Mouse (Mus musculus) C2C12 (cell line): Measurements from ENCODE around the gene Spata22. TPM values are rescaled to one million over a fixed set of nuclear protein-coding genes. Genes with fewer than 3 reads are reported as not detected.
A peak's percentile ranks its signal among the peaks of the same experiment; 100 is the strongest.

Source experiments
- H3K27me3 ChIP-seq: one replicate; pipeline ENCODE4 v1.6.1; 2011; ENCODE audit not compliant: control insufficient read depth, insufficient read depth, insufficient read length
- H3K36me3 ChIP-seq: one replicate; pipeline ENCODE4 v1.6.1; 2011; ENCODE audit not compliant: control insufficient read depth, insufficient read depth
- H3K4me3 ChIP-seq: one replicate; pipeline ENCODE4 v1.5.1; 2011; ENCODE audit warnings: mild to moderate bottlenecking, control low read depth; ENCODE audit not compliant: poor library complexity, insufficient read depth, severe bottlenecking
- H3K79me2 ChIP-seq: one replicate; pipeline ENCODE4 v1.6.1; 2011; ENCODE audit not compliant: control insufficient read depth, insufficient read depth
- H3K79me3 ChIP-seq: one replicate; pipeline ENCODE4 v1.6.1; 2011; ENCODE audit warnings: low read depth, control low read depth
- H3ac ChIP-seq: one replicate; pipeline ENCODE3; 2011; ENCODE audit warnings: low read depth; ENCODE audit not compliant: control insufficient read depth, insufficient read length
- CEBPB ChIP-seq: IDR thresholded peaks from one replicate; pipeline ENCODE4 v1.6.1; 2011; ENCODE audit warnings: low read depth, mild to moderate bottlenecking, control low read depth, moderate library complexity
- CTCF ChIP-seq: IDR thresholded peaks from one replicate; pipeline ENCODE4 v1.5.1; 2011; ENCODE audit not compliant: control insufficient read depth, insufficient read depth, insufficient read length
- FOSL1 ChIP-seq: IDR thresholded peaks from one replicate; pipeline ENCODE4 v1.8.0; 2011; ENCODE audit warnings: mild to moderate bottlenecking, low read length; ENCODE audit not compliant: poor library complexity, insufficient read depth, severe bottlenecking
- MAX ChIP-seq: IDR thresholded peaks from one replicate; pipeline ENCODE4 v1.6.1; 2011; ENCODE audit warnings: mild to moderate bottlenecking, control low read depth
- MYOD1 ChIP-seq: IDR thresholded peaks from one replicate; pipeline ENCODE4 v1.6.1; 2011; ENCODE audit warnings: low read depth; ENCODE audit not compliant: control insufficient read depth, insufficient read length
- MYOG ChIP-seq: IDR thresholded peaks from one replicate; pipeline ENCODE4 v1.6.1; 2011; ENCODE audit not compliant: control insufficient read depth, insufficient read length; ENCODE audit errors: extremely low read depth
- USF1 ChIP-seq: IDR thresholded peaks from one replicate; pipeline ENCODE4 v1.6.1; 2011; ENCODE audit warnings: low read depth, mild to moderate bottlenecking, control low read depth, moderate library complexity
- long read RNA-seq, 2 experiments: library from polyadenylated mRNA; unstranded; transcript quantifications; one replicate each; pipeline ENCODE4 v2.0.0; 2019 to 2020
- polyA plus RNA-seq: library from polyadenylated mRNA; unstranded; fragments of >200 nt; fragmentation: generic; extraction: Trizol; gene quantifications from one replicate; pipeline ENCODE4 v1.2.1, GENCODE M21; 2012; ENCODE audit warnings: missing spikeins

Spata22 gene
- polyA plus RNA-seq, result not detected
- long read RNA-seq, experiment 1, result 0 reads
- long read RNA-seq, experiment 2, result 0 reads

DNA sequence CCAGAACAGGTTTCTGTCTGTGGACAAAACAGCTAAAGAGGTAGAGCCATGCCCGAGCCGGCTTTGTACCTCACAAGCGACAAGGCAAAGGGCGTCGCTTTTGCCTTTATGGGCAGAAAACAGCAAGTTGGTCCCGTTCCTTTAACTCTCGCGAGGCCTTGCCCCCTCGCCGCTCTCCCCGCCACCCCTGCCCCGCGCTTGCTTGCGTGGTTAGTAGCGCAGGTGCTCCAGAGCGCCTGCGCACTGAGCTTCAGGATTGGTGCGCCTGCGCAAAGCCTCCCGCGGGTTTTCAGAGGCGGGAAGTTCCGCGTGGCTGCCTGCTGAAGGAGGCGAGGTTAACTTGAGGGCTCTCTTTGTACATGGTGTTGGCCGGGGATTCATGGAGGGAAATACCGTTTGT is at the start of gene Spata22, which contains the start of the genes Aspa and Gm49340:
Gene Spata22, plus strand, starts transcription at position 300 of the 400 bp plus-strand sequence.
Gene Aspa, minus strand, starts transcription at position 155 of the 400 bp plus-strand sequence.
Gene Gm49340, plus strand, starts transcription at position 300 of the 400 bp plus-strand sequence.
- no peaks in the 10 kb centered on the region for H3K79me2 ChIP-seq
- no peak within 1 kb of the TSS for H3ac ChIP-seq
- H3K27me3 ChIP-seq, result no peaks in the 10 kb centered on the region
- H3K36me3 ChIP-seq, result no peaks in the 10 kb centered on the region
- H3K79me3 ChIP-seq, result no peaks in the 10 kb centered on the region
- H3K4me3 ChIP-seq, result no peak within 1 kb of the TSS
- TF ChIP-seq CTCF, result no peak
- no peak for TF ChIP-seq MAX
- no peak for TF ChIP-seq FOSL1
- TF ChIP-seq USF1, result no peak
- TF ChIP-seq MYOD1, result no peak
- no peak for TF ChIP-seq MYOG
- TF ChIP-seq CEBPB, result no peak

DNA sequence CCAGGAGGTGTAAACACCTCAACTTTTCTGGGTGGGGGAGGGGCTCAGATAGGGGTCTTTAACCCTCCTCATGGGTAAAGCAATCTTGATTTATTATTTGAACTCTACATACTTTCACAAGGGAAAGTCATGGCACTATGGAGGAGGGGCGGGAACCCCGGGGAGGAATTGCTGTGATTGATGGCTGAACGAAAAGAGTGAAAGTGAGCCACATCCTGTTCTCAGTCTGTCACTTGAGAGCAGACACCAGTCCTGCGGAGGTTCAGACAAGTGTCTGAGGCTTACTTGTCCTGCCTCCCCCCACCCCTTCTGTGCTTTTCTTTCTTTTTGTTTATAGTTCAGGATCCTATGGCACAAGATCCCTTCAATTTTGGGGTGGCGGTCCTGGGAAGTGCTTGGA is 48.8 kb upstream of the Spata22 start:
- no peak overlapping the region for H3ac ChIP-seq
- no peak for TF ChIP-seq MYOG
- TF ChIP-seq MYOD1, result no peak
- TF ChIP-seq MAX, result no peak
- no peak for TF ChIP-seq CTCF
- TF ChIP-seq FOSL1, result no peak
- TF ChIP-seq USF1, result no peak
- no peak for TF ChIP-seq CEBPB
- no peaks in the 10 kb centered on the region for H3K79me2 ChIP-seq
- no peaks in the 10 kb centered on the region for H3K36me3 ChIP-seq
- no peaks in the 10 kb centered on the region for H3K27me3 ChIP-seq
- H3K79me3 ChIP-seq, result no peaks in the 10 kb centered on the region
- no peak overlapping the region for H3K4me3 ChIP-seq

DNA sequence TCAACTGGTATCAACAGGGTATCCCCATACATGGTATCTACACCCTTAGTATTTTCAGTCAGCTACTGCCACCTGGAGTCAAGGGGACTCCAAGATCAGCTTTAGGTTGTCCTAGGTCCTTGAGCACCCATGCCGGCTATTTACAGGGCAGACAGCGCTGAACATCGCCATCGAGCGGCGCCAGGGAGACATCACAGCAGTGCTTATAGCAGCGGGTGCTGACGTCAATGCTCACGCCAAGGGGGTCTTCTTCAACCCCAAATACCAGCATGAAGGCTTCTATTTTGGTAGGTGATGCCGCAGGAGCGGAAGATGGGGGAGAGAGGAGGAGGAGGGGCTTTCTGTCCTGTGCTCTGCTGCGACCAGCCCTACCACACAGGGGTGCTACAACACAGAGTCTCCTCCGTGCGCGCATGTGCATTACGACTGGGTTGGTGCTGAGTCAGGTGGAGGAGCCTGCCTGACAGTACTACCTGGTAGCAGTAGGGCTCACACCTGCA is 48.0 kb upstream of the Spata22 start:
- H3K4me3 ChIP-seq, result no peak overlapping the region
- no peaks in the 10 kb centered on the region for H3K79me2 ChIP-seq
- H3K27me3 ChIP-seq, result no peaks in the 10 kb centered on the region
- no peak overlapping the region for H3ac ChIP-seq
- H3K36me3 ChIP-seq, result no peaks in the 10 kb centered on the region
- TF ChIP-seq CTCF (no peak), CEBPB (no peak), FOSL1 (no peak), MYOG (no peak), USF1 (no peak), MYOD1 (no peak), MAX (no peak)
- no peaks in the 10 kb centered on the region for H3K79me3 ChIP-seq

DNA sequence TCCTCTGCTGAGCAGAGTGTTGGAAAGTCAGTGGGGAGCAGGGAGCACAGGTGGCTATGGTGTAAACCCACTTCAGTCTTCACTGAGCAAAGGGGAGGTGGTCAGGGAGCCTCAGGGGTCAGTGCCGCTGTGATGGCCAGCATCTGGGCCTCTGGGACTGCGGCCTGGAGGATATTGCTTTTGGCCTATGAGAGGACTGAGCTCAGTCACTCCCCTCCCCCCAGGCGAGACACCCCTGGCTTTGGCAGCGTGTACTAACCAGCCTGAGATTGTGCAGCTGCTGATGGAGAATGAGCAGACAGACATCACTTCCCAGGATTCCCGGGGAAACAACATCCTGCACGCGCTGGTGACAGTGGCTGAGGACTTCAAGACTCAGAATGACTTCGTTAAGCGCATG is 46.2 kb upstream of the Spata22 start:
- Histone ChIP-seq H3K36me3 (no peaks in the 10 kb centered on the region), H3K79me2 (no peaks in the 10 kb centered on the region), H3K4me3 (no peak overlapping the region), H3K79me3 (no peaks in the 10 kb centered on the region), H3ac (no peak overlapping the region), H3K27me3 (no peaks in the 10 kb centered on the region)
- TF ChIP-seq USF1, result no peak
- no peak for TF ChIP-seq CEBPB
- no peak for TF ChIP-seq MYOD1
- TF ChIP-seq FOSL1, result no peak
- no peak for TF ChIP-seq CTCF
- TF ChIP-seq MYOG, result no peak
- TF ChIP-seq MAX, result no peak

DNA sequence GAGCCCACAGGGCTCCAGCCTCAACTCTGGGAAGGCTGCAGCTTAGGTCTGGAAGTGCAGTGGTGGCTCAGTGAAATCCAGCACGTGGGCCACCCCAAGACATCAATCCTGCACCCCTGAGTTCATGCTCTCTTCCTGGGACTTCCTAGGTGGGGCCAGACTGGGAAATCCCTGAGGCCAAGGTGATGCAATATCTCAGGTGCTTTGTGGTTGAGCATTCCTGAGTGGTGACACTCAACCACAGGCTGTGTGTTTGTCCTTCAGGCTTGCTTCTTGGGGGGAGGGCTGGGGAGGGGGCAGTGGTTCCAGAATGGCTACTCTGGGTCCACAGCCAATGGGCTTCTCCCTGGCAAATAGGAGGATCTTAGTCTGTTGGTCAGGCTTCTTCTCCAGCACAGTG is 45.6 kb upstream of the Spata22 start:
- Histone ChIP-seq H3K36me3 (no peaks in the 10 kb centered on the region), H3ac (no peak overlapping the region), H3K4me3 (no peak overlapping the region), H3K27me3 (no peaks in the 10 kb centered on the region), H3K79me3 (no peaks in the 10 kb centered on the region), H3K79me2 (no peaks in the 10 kb centered on the region)
- TF ChIP-seq CEBPB (peak; percentile 71), MYOG (no peak)

DNA sequence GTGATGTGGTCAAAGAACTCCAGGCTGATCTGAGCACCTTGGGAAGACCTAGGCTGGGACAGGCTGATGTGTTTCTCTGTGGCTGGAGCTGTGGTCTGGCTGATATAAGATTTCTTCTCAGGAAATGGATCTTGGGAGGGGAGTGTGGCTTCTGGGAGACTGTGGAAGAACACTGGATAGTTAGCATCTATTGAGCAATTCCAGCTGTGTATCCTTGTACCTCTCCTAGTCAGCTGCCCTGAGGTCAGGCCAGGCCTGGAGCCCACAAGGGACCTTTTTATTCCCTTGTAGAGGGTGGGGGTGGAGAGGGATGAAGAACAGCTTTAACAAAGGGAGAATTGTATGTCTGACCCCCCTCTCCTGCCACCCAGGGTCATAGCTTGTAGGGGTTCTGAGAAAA is 45.2 kb upstream of the Spata22 start:
- no peaks in the 10 kb centered on the region for H3K36me3 ChIP-seq
- TF ChIP-seq CTCF, result no peak
- no peak for TF ChIP-seq MYOG
- no peak for TF ChIP-seq FOSL1
- peak; percentile 79 for TF ChIP-seq CEBPB
- H3K79me3 ChIP-seq, result no peaks in the 10 kb centered on the region
- H3K4me3 ChIP-seq, result no peak overlapping the region
- no peaks in the 10 kb centered on the region for H3K27me3 ChIP-seq
- no peak overlapping the region for H3ac ChIP-seq
- H3K79me2 ChIP-seq, result no peaks in the 10 kb centered on the region
